Mouse (Mus musculus) gastrocnemius, postnatal 36 days (tissue): ENCODE data around the gene Slc3a2. TPM values are rescaled to one million over a fixed set of nuclear protein-coding genes. Genes with fewer than 3 reads are reported as not detected.

Experiments
- DNase-seq, 2 experiments: peaks; one replicate each; pipeline ENCODE4 v3.0.0; 2022
- intact Hi-C: fragments of 180-260 bp; cut with DNase I; formaldehyde crosslinking; loops from one replicate; pipeline ENCODE4 v1.15.1; 2025
- long read RNA-seq, 2 experiments: library from polyadenylated mRNA; stranded (forward); transcript quantifications; one replicate each; pipeline ENCODE4 v2.0.0; 2021
- total RNA-seq, 2 experiments: library from RNA; stranded (reverse); gene quantifications; 2 replicates each; pipeline ENCODE4 v1.2.3; 2021

The Slc3a2 gene
- total RNA-seq = 10 to 100 TPM; 27.9 to 30.0 TPM
- long read RNA-seq, experiment 1, transcript Slc3a2-201 (9 exons, 1,819 nt) = major isoform, 19 of 31 reads
- long read RNA-seq, experiment 1, transcript Slc3a2-202 (10 exons, 2,813 nt) = minor isoform, 9 of 31 reads
- long read RNA-seq, experiment 1, partial matches to known transcripts = 0 of 31 reads
- long read RNA-seq, experiment 1, other reads (novel, unspliced or antisense) = 2 of 31 reads
- long read RNA-seq, experiment 2, transcript Slc3a2-201 (9 exons, 1,819 nt) = major isoform, 20 of 37 reads
- long read RNA-seq, experiment 2, transcript Slc3a2-202 (10 exons, 2,813 nt) = minor isoform, 11 of 37 reads
- long read RNA-seq, experiment 2, partial matches to known transcripts = 4 of 37 reads
- long read RNA-seq, experiment 2, other reads (novel, unspliced or antisense) = 2 of 37 reads

GRCm38 (mm10) chr19:8722907-8723573 lies at the start of gene Slc3a2:
TSS of gene Slc3a2 (minus strand) at chr19:8723369.
- intact Hi-C loops = no loop called here
- peak; percentile 89 to 96 for DNase-seq

- DNase-seq = peak; percentile 66 to 70
- intact Hi-C loops = no loop called here
These were observed 47.5 kb upstream of the Slc3a2 start, which contains the start of gene Tmem223 for GRCm38 (mm10) chr19:8770567-8771270. TSS of gene Tmem223 (plus strand) at chr19:8770996.

- DNase-seq = no peak
- intact Hi-C loops = no loop called here
These were observed 42.4 kb upstream of the Slc3a2 start for GRCm38 (mm10) chr19:8765562-8765961.

GRCm38 (mm10) chr19:8763276-8763675 lies 40.1 kb upstream of the Slc3a2 start:
- no peak for DNase-seq
- intact Hi-C loops = no loop called here

- intact Hi-C loops = no loop called here
- DNase-seq = no peak
These were observed 37.6 kb upstream of the Slc3a2 start for GRCm38 (mm10) chr19:8760757-8761156.

GRCm38 (mm10) chr19:8758899-8759298 lies 35.7 kb upstream of the Slc3a2 start:
- intact Hi-C loops = no loop called here
- no peak for DNase-seq

GRCm38 (mm10) chr19:8757471-8757998 lies 34.4 kb upstream of the Slc3a2 start:
- intact Hi-C loops = no loop called here
- DNase-seq = no peak

GRCm38 (mm10) chr19:8756635-8757387 lies 33.6 kb upstream of the Slc3a2 start, which contains the start of gene Nxf1:
TSS of gene Nxf1 (plus strand) at chr19:8757073.
- peak; percentile 85 to 91 for DNase-seq
- intact Hi-C loops = no loop called here

- DNase-seq = no peak
- intact Hi-C loops = no loop called here
These were observed 32.5 kb upstream of the Slc3a2 start for GRCm38 (mm10) chr19:8755652-8756051.

GRCm38 (mm10) chr19:8747368-8747767 lies 24.2 kb upstream of the Slc3a2 start:
- intact Hi-C loops = no loop called here
- DNase-seq = no peak

GRCm38 (mm10) chr19:8745382-8745781 lies 22.2 kb upstream of the Slc3a2 start:
- no peak for DNase-seq
- intact Hi-C loops = no loop called here

GRCm38 (mm10) chr19:8742176-8742575 lies 19.0 kb upstream of the Slc3a2 start:
- intact Hi-C loops = no loop called here
- no peak for DNase-seq

- intact Hi-C loops = no loop called here
- peak; percentile 94 to 96 for DNase-seq
These were observed 18.2 kb upstream of the Slc3a2 start, which contains the start of gene Stx5a for GRCm38 (mm10) chr19:8741243-8741869. TSS of gene Stx5a (plus strand) at chr19:8741413.

GRCm38 (mm10) chr19:8740603-8741002 lies 17.4 kb upstream of the Slc3a2 start, which contains the start of gene 1700092M07Rik:
TSS of gene 1700092M07Rik (plus strand) at chr19:8740718.
- no peak for DNase-seq
- intact Hi-C loops = no loop called here

GRCm38 (mm10) chr19:8739646-8740045 lies 16.5 kb upstream of the Slc3a2 start:
- intact Hi-C loops = no loop called here
- DNase-seq = no peak

GRCm38 (mm10) chr19:8738911-8739310 lies 15.7 kb upstream of the Slc3a2 start:
- intact Hi-C loops = no loop called here
- no peak for DNase-seq

- no peak for DNase-seq
- intact Hi-C loops = no loop called here
These were observed 12.9 kb upstream of the Slc3a2 start for GRCm38 (mm10) chr19:8736160-8736467.

GRCm38 (mm10) chr19:8735389-8736159 lies 12.4 kb upstream of the Slc3a2 start, which contains the start of gene Wdr74:
TSS of gene Wdr74 (plus strand) at chr19:8735827.
- intact Hi-C loops = no loop called here
- peak; percentile 85 to 88 for DNase-seq

- intact Hi-C loops = no loop called here
- DNase-seq = no peak
These were observed 11.2 kb upstream of the Slc3a2 start for GRCm38 (mm10) chr19:8734334-8734733.
